Comparison of ENCODE assay signal across 18 mouse cellular contexts in genomic region chr13:19794486-19794885, GRCm38 (mm10). TPM values are rescaled to one million over a fixed set of nuclear protein-coding genes. Genes with fewer than 3 reads are reported as not detected.
DNase-seq lines count a peak whose midpoint lies in the region; ATAC-seq and TF ChIP-seq lines count a peak whose summit lies in the region.
"Had no signal": no experiment of that assay in that cellular context is flagged by ENCODE, and none has a peak within 500 bp of the region (broad histone marks: within the 10 kb centered on the region; RNA-seq: fewer than 3 reads in every experiment).

No protein-coding gene starts in this region.

- H3K9me3 ChIP-seq in liver, embryonic 15.5 days (replicated peaks), result no peaks in the 10 kb centered on the region
- no peaks in the 10 kb centered on the region for H3K9me3 ChIP-seq in liver, embryonic 12.5 days (replicated peaks)
- no peaks in the 10 kb centered on the region for H3K9me3 ChIP-seq in CH12.LX (replicated peaks; ENCODE audit: low read length)
- H3K9me3 ChIP-seq in midbrain, embryonic 14.5 days (ENCODE audit: control insufficient read depth, low read length), result no peaks in the 10 kb centered on the region
- H3K9me3 ChIP-seq: hindbrain, embryonic 15.5 days; midbrain, embryonic 10.5 days; stomach, embryonic 15.5 days had no signal

- no peak for TF ChIP-seq POLR2A in CH12.LX (IDR thresholded peaks at IDR 0.05; ENCODE audit: low read depth, low read length)

- no peak overlapping the region for H3K4me2 ChIP-seq in liver, embryonic 15.5 days
- no peak overlapping the region for H3K4me2 ChIP-seq in liver, embryonic 12.5 days
- no peak overlapping the region for H3K4me2 ChIP-seq in CH12.LX (ENCODE audit: insufficient read depth, low read depth, poor library complexity, severe bottlenecking)
- no peak overlapping the region for H3K4me2 ChIP-seq in midbrain, embryonic 14.5 days (ENCODE audit: low read length)
- H3K4me2 ChIP-seq: hindbrain, embryonic 15.5 days; stomach, embryonic 15.5 days had no signal

- WGBS in liver, embryonic 15.5 days (ENCODE audit: insufficient replicate concordance), result 40% methylated on average over 6 of the region's 6 CpGs
- 52% methylated on average over 6 of the region's 6 CpGs for WGBS in liver, embryonic 12.5 days (ENCODE audit: insufficient replicate concordance)
- 67% methylated on average over 6 of the region's 6 CpGs for WGBS in midbrain, embryonic 14.5 days

- H3K9ac ChIP-seq in liver, embryonic 15.5 days, result no peak overlapping the region
- H3K9ac ChIP-seq in liver, embryonic 12.5 days, result no peak overlapping the region
- no peak overlapping the region for H3K9ac ChIP-seq in CH12.LX (ENCODE audit: insufficient read depth, low read depth)
- no peak overlapping the region for H3K9ac ChIP-seq in midbrain, embryonic 14.5 days (replicated peaks; ENCODE audit: low read length)
- H3K9ac ChIP-seq: hindbrain, embryonic 15.5 days; stomach, embryonic 15.5 days had no signal

- no peaks in the 10 kb centered on the region for H3K36me3 ChIP-seq in liver, embryonic 15.5 days (replicated peaks)
- no peaks in the 10 kb centered on the region for H3K36me3 ChIP-seq in liver, embryonic 12.5 days
- no peaks in the 10 kb centered on the region for H3K36me3 ChIP-seq in CH12.LX (replicated peaks in 1 of 2; ENCODE audit: control insufficient read depth in 1 of 2, insufficient read depth in 1 of 2, low read length in 1 of 2)
- no peaks in the 10 kb centered on the region for H3K36me3 ChIP-seq in midbrain, embryonic 14.5 days (ENCODE audit: control insufficient read depth, insufficient read depth, low read length)
- H3K36me3 ChIP-seq: hindbrain, embryonic 15.5 days; midbrain, embryonic 10.5 days; stomach, embryonic 15.5 days had no signal

- no peaks in the 10 kb centered on the region for H3K4me1 ChIP-seq in liver, embryonic 15.5 days (replicated peaks)
- no peaks in the 10 kb centered on the region for H3K4me1 ChIP-seq in liver, embryonic 12.5 days
- peaks cover 2 to 10% of the 10 kb centered on the region in 2 experiments; a peak in 2 of 4 replicates for H3K4me1 ChIP-seq in CH12.LX (ENCODE audit: control insufficient read depth in 1 of 2, insufficient read depth in 2 of 2)
- no peaks in the 10 kb centered on the region for H3K4me1 ChIP-seq in midbrain, embryonic 14.5 days (ENCODE audit: control insufficient read depth, insufficient read depth, low read length)
- H3K4me1 ChIP-seq: hindbrain, embryonic 15.5 days; midbrain, embryonic 10.5 days; stomach, embryonic 15.5 days had no signal

- no peaks in the 10 kb centered on the region for H3K27me3 ChIP-seq in liver, embryonic 15.5 days
- no peaks in the 10 kb centered on the region for H3K27me3 ChIP-seq in liver, embryonic 12.5 days (replicated peaks)
- H3K27me3 ChIP-seq in CH12.LX (replicated peaks), result no peaks in the 10 kb centered on the region
- H3K27me3 ChIP-seq in midbrain, embryonic 14.5 days (ENCODE audit: control insufficient read depth, insufficient read depth, low read length), result no peaks in the 10 kb centered on the region
- H3K27me3 ChIP-seq: hindbrain, embryonic 15.5 days; stomach, embryonic 15.5 days had no signal

- 0 out of 2 replicates have a peak overlapping the region, but pooled peaks have one; percentile 29 for H3K27ac ChIP-seq in liver, embryonic 15.5 days (replicated peaks)
- H3K27ac ChIP-seq in liver, embryonic 12.5 days, result no peak overlapping the region
- H3K27ac ChIP-seq in CH12.LX (ENCODE audit: insufficient read depth, low read depth), result no peak overlapping the region
- H3K27ac ChIP-seq in midbrain, embryonic 14.5 days (replicated peaks; ENCODE audit: low read depth, low read length), result no peak overlapping the region
- H3K27ac ChIP-seq: hindbrain, embryonic 15.5 days; midbrain, embryonic 10.5 days; stomach, embryonic 15.5 days had no signal

- no peak for TF ChIP-seq CTCF in CH12.LX (conservative IDR thresholded peaks at IDR 0.05 in 1 of 2, IDR thresholded peaks at IDR 0.05 in 1 of 2; ENCODE audit: low read depth in 2 of 2, low read length in 2 of 2)

- in situ Hi-C loops in CH12.LX (cut with MboI; ENCODE audit: low pct_ligation_motif_present, low pct_unique_long_range_greater_than_20kb, low sequenced_read_pairs), result no loop called here

- no peak overlapping the region for H3K4me3 ChIP-seq in liver, embryonic 15.5 days (replicated peaks)
- no peak overlapping the region for H3K4me3 ChIP-seq in liver, embryonic 12.5 days
- no peak overlapping the region for H3K4me3 ChIP-seq in CH12.LX (replicated peaks in 1 of 3; ENCODE audit: low read depth in 2 of 3, low read length in 2 of 3, poor library complexity in 1 of 3)
- no peak overlapping the region for H3K4me3 ChIP-seq in midbrain, embryonic 14.5 days (replicated peaks; ENCODE audit: low read depth, low read length)
- H3K4me3 ChIP-seq: hindbrain, embryonic 15.5 days; midbrain, embryonic 10.5 days; myocyte; stomach, embryonic 15.5 days had no signal

- dilution Hi-C loops in CH12.LX (cut with MboI; ENCODE audit: extremely low pct_ligation_motif_present, extremely low pct_unique_long_range_greater_than_20kb, low sequenced_read_pairs), result no loop called here

- TF ChIP-seq EP300 in CH12.LX (IDR thresholded peaks at IDR 0.05; ENCODE audit: low read length), result no peak

- DNase-seq in CH12.LX (ENCODE audit: extremely low read depth), result peak; percentile 52
- DNase-seq in frontal cortex, postnatal 10 days (ENCODE audit: low spot score in 2 of 2), result no peak
- no peak for DNase-seq in midbrain, embryonic 14.5 days
- DNase-seq: adrenal gland, postnatal 25 days; cerebellum, adult 9-11 months; kidney, adult 11 months; layer of hippocampus, postnatal 36 days; right cerebral cortex, postnatal 25 days had no signal

- no peaks in the 10 kb centered on the region for H3K79me2 ChIP-seq in CH12.LX (replicated peaks; ENCODE audit: control insufficient read depth, extremely low read depth, insufficient read depth, poor library complexity, severe bottlenecking)

- no peak for TF ChIP-seq RAD21 in CH12.LX (IDR thresholded peaks at IDR 0.05; ENCODE audit: low read depth, low read length)

- ATAC-seq in liver, embryonic 15.5 days (ENCODE audit: insufficient read depth), result no peak
- no peak for ATAC-seq in liver, embryonic 12.5 days
- ATAC-seq in granulocyte monocyte progenitor cell, adult 5-6 weeks (replicated peaks; ENCODE audit: poor library complexity, severe bottlenecking), result peak; percentile 98
- peak; percentile 97 for ATAC-seq in megakaryocyte progenitor cell, adult 5-6 weeks (replicated peaks; ENCODE audit: poor library complexity)
- ATAC-seq in midbrain, embryonic 14.5 days (ENCODE audit: low FRiP score, low TSS enrichment), result no peak
- no peak for ATAC-seq in erythroblast, adult 5-6 weeks (replicated peaks; ENCODE audit: low FRiP score, poor library complexity, severe bottlenecking)
- ATAC-seq: activated CD4-positive, CD25-positive, alpha-beta regulatory T cell, adult 4 months had no signal

TF ChIP-seq in CH12.LX, 34 proteins besides CTCF, POLR2A, EP300 and RAD21:
- TF ChIP-seq TBP (conservative IDR thresholded peaks at IDR 0.05; ENCODE audit: low read depth, low read length) (no peak), ETS1 (conservative IDR thresholded peaks at IDR 0.05; ENCODE audit: low read depth, low read length) (0 out of 2 replicates have a peak, but pooled peaks have one; percentile 14), IRF4 (IDR thresholded peaks at IDR 0.05; ENCODE audit: low read depth, low read length) (no peak), CHD1 (IDR thresholded peaks at IDR 0.05; ENCODE audit: low read depth, low read length) (no peak), GABPA (IDR thresholded peaks at IDR 0.05; ENCODE audit: insufficient replicate concordance, low read depth, low read length) (no peak), SIN3A (IDR thresholded peaks at IDR 0.05; ENCODE audit: low read length) (no peak), ELF1 (IDR thresholded peaks at IDR 0.05; ENCODE audit: low read depth, low read length) (no peak), MXI1 (IDR thresholded peaks at IDR 0.05; ENCODE audit: low read depth, low read length) (no peak), CHD2 (IDR thresholded peaks at IDR 0.05; ENCODE audit: low read length) (no peak), MEF2A (IDR thresholded peaks at IDR 0.05; ENCODE audit: borderline replicate concordance, low read depth, low read length) (no peak), BHLHE40 (IDR thresholded peaks at IDR 0.05; ENCODE audit: low read depth, low read length) (peak; percentile 55), SMC3 (IDR thresholded peaks at IDR 0.05; ENCODE audit: low read depth, low read length) (no peak), NELFE (IDR thresholded peaks at IDR 0.05; ENCODE audit: low read depth, low read length) (no peak), MAX (IDR thresholded peaks at IDR 0.05; ENCODE audit: low read length) (0 out of 2 replicates have a peak, but pooled peaks have one; percentile 43), USF1 (IDR thresholded peaks at IDR 0.05; ENCODE audit: low read depth, low read length) (no peak), JUND (conservative IDR thresholded peaks at IDR 0.05; ENCODE audit: low read depth, low read length) (no peak), MYC (IDR thresholded peaks at IDR 0.05; ENCODE audit: low read depth, low read length) (0 out of 2 replicates have a peak, but pooled peaks have one; percentile 27), JUN (IDR thresholded peaks at IDR 0.05; ENCODE audit: insufficient read depth, low read depth, low read length) (no peak), USF2 (conservative IDR thresholded peaks at IDR 0.05; ENCODE audit: low read depth, low read length) (no peak), HCFC1 (IDR thresholded peaks at IDR 0.05; ENCODE audit: low read depth, low read length) (no peak), TCF12 (IDR thresholded peaks at IDR 0.05; ENCODE audit: low read depth, low read length) (no peak), KAT2A (IDR thresholded peaks at IDR 0.05; ENCODE audit: insufficient replicate concordance, low read length) (no peak)
TF ChIP-seq in CH12.LX: peak in this region for 4.

RNA-seq across cellular contexts. Expression of gene Gpr141, which starts 29.6 kb away (rescaled TPM):
- 4.0 and 4.5 TPM in 2 replicates for polyA plus RNA-seq in liver, embryonic 15.5 days (2015; fragmentation: Nextera tagmentation; extraction: Ambion mirVana)
- polyA plus RNA-seq in liver, embryonic 12.5 days (2016; fragmentation: Nextera tagmentation; extraction: Ambion mirVana), result 0.96 and 1.2 TPM in 2 replicates
- total RNA-seq in CH12.LX (2012; rRNA removed) (0.17 TPM in 2 replicates), CH12.LX (2014; rRNA removed) (0.88 and 1.6 TPM in 2 replicates)
- 0.37 and 0.60 TPM in 2 replicates for polyA plus RNA-seq in CH12.LX (2012; ENCODE audit: insufficient read length, low read depth)
- total RNA-seq in granulocyte monocyte progenitor cell, adult 5-6 weeks (2014; fragmentation: Nextera tagmentation), result 18.1 and 23.9 TPM in 2 replicates
- 32.4 and 37.0 TPM in 2 replicates for total RNA-seq in granulocyte monocyte progenitor cell, adult 5-6 weeks (2017)
- total RNA-seq in megakaryocyte progenitor cell, adult 5-6 weeks (2015), result 18.1 and 20.8 TPM in 2 replicates
- 24.5 and 24.9 TPM in 2 replicates for total RNA-seq in megakaryocyte progenitor cell, adult 5-6 weeks (2017)
- polyA plus RNA-seq in midbrain, embryonic 14.5 days (2014; fragmentation: Nextera tagmentation; extraction: Ambion mirVana), result 0.12 and 0.34 TPM in 2 replicates
- 7.5 and 30.5 TPM in 2 replicates for total RNA-seq in erythroblast, adult 5-6 weeks (2015; ENCODE audit: low replicate concordance)
- 13.1 and 14.6 TPM in 2 replicates for total RNA-seq in erythroblast, adult 5-6 weeks (2017; ENCODE audit: low replicate concordance)
- total RNA-seq: adrenal gland, postnatal 25 days; layer of hippocampus, postnatal 36 days had no signal
- polyA plus RNA-seq: activated CD4-positive, CD25-positive, alpha-beta regulatory T cell, adult 4 months; hindbrain, embryonic 15.5 days had no signal

Comparison
In these comparisons a context has a peak if more than half of its experiments do, and no peak if none do; other contexts are left out.
1. ATAC-seq: peak in granulocyte monocyte progenitor cell, adult 5-6 weeks (single experiment) and megakaryocyte progenitor cell, adult 5-6 weeks (single experiment); none in liver, embryonic 15.5 days (single experiment), liver, embryonic 12.5 days (single experiment), midbrain, embryonic 14.5 days (single experiment) and erythroblast, adult 5-6 weeks (single experiment).